Mouse (Mus musculus): ENCODE data around the gene Fam161b. TPM values are rescaled to one million over a fixed set of nuclear protein-coding genes. Genes with fewer than 3 reads are reported as not detected.
A peak's percentile ranks its signal among the peaks of the same experiment; 100 is the strongest.

Gene Fam161b
- polyA plus RNA-seq (2014; fragmentation: Nextera tagmentation; extraction: Ambion mirVana), result 3.0 and 3.5 TPM in 2 replicates

DNA sequence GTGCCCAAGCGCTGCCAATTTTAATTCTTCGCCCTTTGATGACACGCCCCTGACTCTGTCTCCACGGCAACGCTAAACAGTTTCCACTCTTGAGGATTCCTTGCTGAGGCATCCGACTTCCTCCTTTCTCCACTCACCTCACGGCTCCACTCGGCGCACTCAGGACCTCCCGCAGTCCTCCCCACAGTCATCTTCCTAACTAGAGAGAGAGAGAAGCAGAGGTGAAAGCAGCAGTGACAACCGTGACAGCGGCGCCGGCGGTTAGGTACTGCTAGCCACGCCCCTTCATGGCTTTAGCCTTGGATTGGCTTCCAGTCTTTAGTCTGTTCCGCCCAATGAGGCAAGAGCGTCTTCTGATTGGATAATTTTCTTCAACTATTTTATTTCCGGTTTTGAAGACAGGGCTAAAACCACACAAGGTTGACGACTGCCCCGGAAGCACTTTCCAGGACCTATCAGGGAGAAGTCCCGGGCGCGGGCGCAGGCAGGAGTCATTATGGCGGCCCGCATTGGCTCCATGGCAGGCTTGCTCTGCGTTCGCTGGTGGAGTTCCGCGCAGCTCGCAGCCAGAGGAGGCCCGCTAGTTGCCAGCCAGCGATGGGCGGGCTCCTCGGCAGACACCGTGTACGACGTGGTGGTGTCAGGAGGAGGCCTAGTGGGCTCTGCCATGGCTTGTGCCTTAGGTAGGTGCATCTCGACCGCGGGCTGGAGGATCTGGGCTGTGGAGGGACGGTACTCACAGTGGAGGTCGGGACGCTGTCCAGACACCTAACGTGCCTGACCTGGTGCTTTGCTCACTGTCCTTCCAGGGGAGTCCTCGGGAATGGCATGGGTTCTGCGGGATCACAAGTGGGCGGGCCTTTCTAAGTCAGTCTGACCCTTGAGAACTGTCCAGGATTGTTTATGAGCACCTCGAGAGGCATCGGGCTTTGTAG is at the start of gene Fam161b, which contains the start of gene Coq6:
Fam161b (minus strand) TSS at position 279 of the 935 bp plus-strand sequence.
Coq6 (plus strand) TSS at position 103 of the 935 bp plus-strand sequence.
- H3K4me3 ChIP-seq (ENCODE audit: low read depth, low read length), result peak within 1 kb of the TSS; percentile 96
- no peak for TF ChIP-seq CTCF (IDR thresholded peaks at IDR 0.05; ENCODE audit: low read depth)
- under 1% methylated on average over 51 of the region's 51 CpGs for WGBS
- peak within 1 kb of the TSS; percentile 80 for H3K4me2 ChIP-seq
- H3K27me3 ChIP-seq (ENCODE audit: insufficient read depth, low read length), result no peaks in the 10 kb centered on the region
- H3K27ac ChIP-seq (ENCODE audit: low read depth), result 0 out of 2 replicates have a peak within 1 kb of the TSS, but pooled peaks have one; percentile 47
- H3K9me3 ChIP-seq (ENCODE audit: low read depth, low read length), result no peaks in the 10 kb centered on the region
- DNase-seq (peak; percentile 99), ATAC-seq (ENCODE audit: insufficient read depth) (peak; percentile 99)
- peaks cover 1% of the 10 kb centered on the region; the same call in 1 of the 2 replicates for H3K36me3 ChIP-seq (ENCODE audit: insufficient read depth)
- H3K9ac ChIP-seq, result peak within 1 kb of the TSS; percentile 86
- H3K4me1 ChIP-seq (ENCODE audit: insufficient read depth), result peaks cover 11% of the 10 kb centered on the region

DNA sequence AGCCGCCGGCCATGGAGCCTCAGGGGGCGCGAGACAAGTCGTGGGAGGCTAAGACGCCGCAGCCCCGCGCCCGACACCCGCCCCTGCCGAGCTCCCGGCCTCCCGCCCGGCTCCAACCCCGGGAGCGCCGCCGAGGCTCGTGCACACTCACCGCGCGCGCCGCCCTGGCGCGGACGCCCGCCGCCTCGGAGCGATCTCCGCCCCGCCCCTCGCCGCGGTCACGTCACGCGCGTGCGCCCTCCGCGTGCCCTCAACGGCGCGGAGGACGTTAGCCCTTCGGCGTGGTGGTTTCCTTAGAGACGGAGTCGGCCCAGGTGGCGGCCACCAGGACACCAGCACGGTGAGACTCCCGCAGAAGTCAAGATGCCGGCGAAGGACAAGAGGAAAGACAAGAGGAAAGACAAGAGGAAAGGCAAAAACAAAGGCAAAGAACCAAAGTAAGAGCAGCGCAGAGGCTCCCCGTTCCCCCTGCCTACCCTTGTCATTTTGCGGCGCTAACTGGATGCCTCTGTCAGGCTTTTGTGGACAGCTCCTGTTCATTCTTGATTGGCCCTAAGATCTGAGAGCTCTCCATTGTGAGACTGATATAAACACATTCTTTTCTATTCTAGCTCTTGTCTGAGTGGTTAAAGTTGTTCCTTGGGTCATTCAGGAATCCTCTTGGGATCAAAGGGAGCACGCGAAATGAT is 47.3 kb upstream of the Fam161b start, which contains the start of the genes Entpd5 and Bbof1:
Entpd5 (minus strand) TSS at position 211 of the 689 bp plus-strand sequence.
Bbof1 (plus strand) TSS at position 253 of the 689 bp plus-strand sequence.
- H3K27ac ChIP-seq (ENCODE audit: low read depth), result peak within 1 kb of the TSS; percentile 69
- no peaks in the 10 kb centered on the region for H3K27me3 ChIP-seq (ENCODE audit: insufficient read depth, low read length)
- peak within 1 kb of the TSS; percentile 96 for H3K4me2 ChIP-seq
- peak; percentile 94 for DNase-seq
- peak; percentile 95 for ATAC-seq (ENCODE audit: insufficient read depth)
- H3K4me1 ChIP-seq (ENCODE audit: insufficient read depth), result peaks cover 3% of the 10 kb centered on the region; the same call in 1 of the 2 replicates
- no peaks in the 10 kb centered on the region for H3K9me3 ChIP-seq (ENCODE audit: low read depth, low read length)
- 2% methylated on average over 63 of the region's 63 CpGs for WGBS
- H3K9ac ChIP-seq, result peak within 1 kb of the TSS; percentile 74
- no peak for TF ChIP-seq CTCF (IDR thresholded peaks at IDR 0.05; ENCODE audit: low read depth)
- H3K36me3 ChIP-seq (ENCODE audit: insufficient read depth), result no peaks in the 10 kb centered on the region
- H3K4me3 ChIP-seq (ENCODE audit: low read depth, low read length), result peak within 1 kb of the TSS; percentile 72

DNA sequence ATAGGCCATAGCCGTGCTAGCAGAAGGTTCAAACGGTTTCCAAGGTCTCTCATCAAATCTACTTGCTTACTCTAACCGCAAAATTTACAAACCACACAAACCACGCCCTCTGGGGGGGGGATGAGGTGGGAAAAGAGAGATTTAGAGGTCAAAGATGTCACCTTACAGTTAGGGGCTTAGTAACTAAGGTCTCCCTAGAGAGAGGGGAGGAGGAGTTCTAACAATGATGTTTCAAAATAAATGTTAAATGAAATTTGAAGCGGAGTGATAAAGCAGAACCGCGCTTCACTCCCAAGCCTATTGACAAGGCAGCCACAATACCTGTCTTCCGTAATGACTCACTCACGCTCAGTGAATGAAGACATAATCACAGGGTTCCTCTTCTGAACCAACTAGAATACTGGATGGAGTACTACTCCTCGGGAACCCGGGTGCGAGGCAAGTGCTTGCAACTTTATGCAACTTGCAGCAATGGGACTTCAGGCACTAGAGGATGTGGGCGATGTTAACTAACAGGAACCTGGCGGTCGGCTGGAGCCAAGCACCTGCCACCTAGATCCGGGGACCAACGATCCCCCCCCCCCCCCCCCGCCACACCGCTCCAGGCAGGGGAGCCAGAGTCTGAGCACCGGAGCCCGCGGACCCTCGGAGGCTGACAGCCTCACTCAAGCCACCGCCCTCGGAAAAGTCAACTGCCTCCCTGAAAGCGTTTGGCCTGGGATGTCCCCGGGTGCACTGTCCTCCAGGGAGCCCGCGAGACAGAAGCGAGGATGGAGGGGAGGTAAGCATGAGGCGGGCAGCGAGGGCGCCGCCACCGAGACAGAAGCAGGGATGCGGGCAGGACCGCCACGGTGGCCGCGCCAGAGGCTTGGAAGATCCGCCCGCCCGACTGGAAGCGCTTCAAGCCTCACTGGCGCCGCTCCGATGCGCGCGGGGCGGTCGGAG is 46.5 kb upstream of the Fam161b start:
- Histone ChIP-seq H3K4me2 (peak overlapping the region; percentile 96), H3K27me3 (ENCODE audit: insufficient read depth, low read length) (no peaks in the 10 kb centered on the region), H3K9ac (peak overlapping the region; percentile 74), H3K9me3 (ENCODE audit: low read depth, low read length) (no peaks in the 10 kb centered on the region), H3K36me3 (ENCODE audit: insufficient read depth) (no peaks in the 10 kb centered on the region), H3K4me1 (ENCODE audit: insufficient read depth) (peaks cover 3% of the 10 kb centered on the region; the same call in 1 of the 2 replicates), H3K4me3 (ENCODE audit: low read depth, low read length) (peak overlapping the region; percentile 72), H3K27ac (ENCODE audit: low read depth) (peak overlapping the region; percentile 69)
- peak; percentile 76 for ATAC-seq (ENCODE audit: insufficient read depth)
- WGBS, result 1% methylated on average over 46 of the region's 52 CpGs
- peak; percentile 39 for DNase-seq
- no peak for TF ChIP-seq CTCF (IDR thresholded peaks at IDR 0.05; ENCODE audit: low read depth)

DNA sequence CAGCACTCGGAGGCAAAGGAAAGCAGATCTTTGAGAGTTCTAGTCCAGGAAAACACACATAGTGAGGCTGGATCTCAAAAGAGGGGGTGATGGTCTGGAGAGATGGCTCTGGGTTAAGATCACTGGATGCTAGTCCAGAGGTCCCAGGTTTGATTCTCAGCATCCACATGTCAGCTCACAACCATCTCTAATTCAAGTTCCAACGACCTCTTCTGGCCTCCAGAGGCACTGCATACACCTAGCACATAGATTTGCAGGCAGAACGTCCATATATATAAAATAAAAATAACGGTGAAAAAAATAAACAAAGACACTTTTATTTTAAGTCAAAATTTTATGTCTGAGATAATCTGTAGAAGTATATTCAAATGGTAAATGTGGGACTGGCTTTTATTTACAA is 45.6 kb upstream of the Fam161b start:
- Histone ChIP-seq H3K4me1 (ENCODE audit: insufficient read depth) (peaks cover 3% of the 10 kb centered on the region; the same call in 1 of the 2 replicates), H3K9me3 (ENCODE audit: low read depth, low read length) (no peaks in the 10 kb centered on the region), H3K9ac (no peak overlapping the region), H3K27ac (ENCODE audit: low read depth) (no peak overlapping the region), H3K4me3 (ENCODE audit: low read depth, low read length) (no peak overlapping the region), H3K27me3 (ENCODE audit: insufficient read depth, low read length) (no peaks in the 10 kb centered on the region), H3K36me3 (ENCODE audit: insufficient read depth) (no peaks in the 10 kb centered on the region), H3K4me2 (no peak overlapping the region)
- WGBS, result 54% methylated on average over 4 of the region's 4 CpGs
- TF ChIP-seq CTCF (IDR thresholded peaks at IDR 0.05; ENCODE audit: low read depth), result 0 out of 2 replicates have a peak, but pooled peaks have one; percentile 6
- no peak for DNase-seq
- ATAC-seq (ENCODE audit: insufficient read depth), result no peak

DNA sequence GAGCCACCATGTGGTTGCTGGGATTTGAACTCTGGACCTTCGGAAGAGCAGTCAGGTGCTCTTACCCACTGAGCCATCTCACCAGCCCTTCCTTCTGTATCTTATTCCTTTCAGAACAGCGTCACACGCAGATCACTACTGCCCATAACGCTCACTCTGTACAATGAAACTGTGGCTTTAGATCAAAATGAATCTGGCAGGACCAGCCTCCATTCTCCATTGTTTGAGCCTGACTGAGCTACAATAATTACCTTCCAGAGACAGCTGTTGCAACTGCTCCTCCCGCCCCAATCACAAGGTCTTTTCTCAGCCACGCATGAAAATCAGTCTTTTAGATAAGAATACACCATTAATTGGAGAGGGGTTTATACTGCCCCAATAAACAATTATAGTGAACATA is 42.9 kb upstream of the Fam161b start:
- ATAC-seq (ENCODE audit: insufficient read depth), result no peak
- DNase-seq, result no peak
- Histone ChIP-seq H3K27me3 (ENCODE audit: insufficient read depth, low read length) (no peaks in the 10 kb centered on the region), H3K4me3 (ENCODE audit: low read depth, low read length) (no peak overlapping the region), H3K4me2 (no peak overlapping the region), H3K36me3 (ENCODE audit: insufficient read depth) (no peaks in the 10 kb centered on the region), H3K4me1 (ENCODE audit: insufficient read depth) (peaks cover 3% of the 10 kb centered on the region; the same call in 1 of the 2 replicates), H3K9me3 (ENCODE audit: low read depth, low read length) (no peaks in the 10 kb centered on the region), H3K27ac (ENCODE audit: low read depth) (no peak overlapping the region), H3K9ac (no peak overlapping the region)
- no peak for TF ChIP-seq CTCF (IDR thresholded peaks at IDR 0.05; ENCODE audit: low read depth)
- WGBS, result 87% methylated on average over 6 of the region's 6 CpGs

DNA sequence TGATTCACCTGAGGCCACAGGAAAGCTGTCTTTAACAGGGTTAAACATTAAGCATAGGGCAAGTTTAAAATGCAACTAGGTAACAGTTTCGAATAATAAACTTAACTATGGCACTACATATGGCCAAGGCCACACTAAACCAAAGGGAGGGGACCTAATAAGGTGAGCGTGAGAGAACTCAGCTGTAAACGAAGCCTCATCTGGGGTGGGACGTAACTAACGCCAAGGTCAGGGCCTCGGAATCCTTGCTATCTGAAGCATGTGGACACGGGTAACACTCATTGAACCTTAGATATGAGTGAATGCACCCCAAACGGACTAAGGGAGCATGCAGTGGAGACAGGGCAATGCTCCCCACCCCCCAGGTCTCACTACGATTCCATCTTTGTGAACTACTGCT is 41.3 kb upstream of the Fam161b start:
- H3K4me1 ChIP-seq (ENCODE audit: insufficient read depth), result peaks cover 3% of the 10 kb centered on the region; the same call in 1 of the 2 replicates
- TF ChIP-seq CTCF (IDR thresholded peaks at IDR 0.05; ENCODE audit: low read depth), result no peak
- no peak overlapping the region for H3K4me2 ChIP-seq
- H3K27ac ChIP-seq (ENCODE audit: low read depth), result no peak overlapping the region
- no peaks in the 10 kb centered on the region for H3K36me3 ChIP-seq (ENCODE audit: insufficient read depth)
- H3K9ac ChIP-seq, result no peak overlapping the region
- DNase-seq (no peak), ATAC-seq (ENCODE audit: insufficient read depth) (no peak)
- no peak overlapping the region for H3K4me3 ChIP-seq (ENCODE audit: low read depth, low read length)
- no peaks in the 10 kb centered on the region for H3K27me3 ChIP-seq (ENCODE audit: insufficient read depth, low read length)
- WGBS, result 57% methylated on average over 9 of the region's 9 CpGs
- H3K9me3 ChIP-seq (ENCODE audit: low read depth, low read length), result no peaks in the 10 kb centered on the region
